Mouse (Mus musculus) intestine, embryonic 14.5 days (tissue): ENCODE measurements around the gene Mlst8. TPM values are rescaled to one million over a fixed set of nuclear protein-coding genes. Genes with fewer than 3 reads are reported as not detected.

Experiments
- ATAC-seq: fragments of 200-750 bp; cut with Nextera tagmentation; replicated peaks from 2 replicates; pipeline ENCODE4 v1.8.0; 2017; ENCODE audit warnings: low read depth, moderate number of reproducible peaks, moderate TSS enrichment, moderate library complexity; ENCODE audit not compliant: low FRiP score, low TSS enrichment
- DNase-seq: peaks from one replicate; pipeline ENCODE4 v3.0.0-alpha.2; 2018; ENCODE audit warnings: low spot score
- H3K27ac ChIP-seq: fragments of 300-500 bp; sonication (generic); 2 replicates; pipeline ENCODE4 v1.5.1; 2014; ENCODE audit warnings: low read depth, mild to moderate bottlenecking, control low read depth
- H3K27me3 ChIP-seq: fragments of 300-500 bp; sonication (generic); replicated peaks from 2 replicates; pipeline ENCODE4 v1.6.1; 2014; ENCODE audit warnings: low read length, control low read depth; ENCODE audit not compliant: control insufficient read depth, insufficient read depth
- H3K36me3 ChIP-seq: fragments of 300-500 bp; sonication (generic); 2 replicates; pipeline ENCODE4 v1.6.1; 2014; ENCODE audit warnings: low read length, control low read depth; ENCODE audit not compliant: control insufficient read depth, insufficient read depth
- H3K4me1 ChIP-seq: fragments of 300-500 bp; sonication (generic); replicated peaks from 2 replicates; pipeline ENCODE4 v1.6.1; 2014; ENCODE audit warnings: low read length, control low read depth, mixed read lengths; ENCODE audit not compliant: control insufficient read depth, insufficient read depth
- H3K4me2 ChIP-seq: fragments of 300-500 bp; sonication (generic); 2 replicates; pipeline ENCODE4 v1.6.1; 2014; ENCODE audit warnings: low read length
- H3K4me3 ChIP-seq: fragments of 300-500 bp; sonication (generic); 2 replicates; pipeline ENCODE4 v1.5.1; 2014; ENCODE audit warnings: low read depth, low read length, control low read depth, mixed read lengths
- H3K9ac ChIP-seq: fragments of 300-500 bp; sonication (generic); 2 replicates; pipeline ENCODE4 v1.6.1; 2014; ENCODE audit warnings: mild to moderate bottlenecking, low read length
- H3K9me3 ChIP-seq: fragments of 300-500 bp; sonication (generic); 2 replicates; pipeline ENCODE4 v1.6.1; 2016; ENCODE audit warnings: low read length, control low read depth; ENCODE audit not compliant: control insufficient read depth
- WGBS: fragments of 180-500 bp; shearing (Covaris S2); extraction: QIAGEN DNeasy Blood & Tissue Kit; methylation state at CpG from one replicate; pipeline ENCODE4 v1.1.7; 2014; 5-methylcytosine and 5-hydroxymethylcytosine counted together
- polyA plus RNA-seq: library from polyadenylated mRNA; unstranded; fragments of >200 nt; fragmentation: Nextera tagmentation; extraction: Ambion mirVana; gene quantifications from 2 replicates; pipeline ENCODE4 v1.2.1, GENCODE M21; 2014

The Mlst8 gene
- polyA plus RNA-seq, 1 experiment from 2014 or later = 32.3 TPM

DNA sequence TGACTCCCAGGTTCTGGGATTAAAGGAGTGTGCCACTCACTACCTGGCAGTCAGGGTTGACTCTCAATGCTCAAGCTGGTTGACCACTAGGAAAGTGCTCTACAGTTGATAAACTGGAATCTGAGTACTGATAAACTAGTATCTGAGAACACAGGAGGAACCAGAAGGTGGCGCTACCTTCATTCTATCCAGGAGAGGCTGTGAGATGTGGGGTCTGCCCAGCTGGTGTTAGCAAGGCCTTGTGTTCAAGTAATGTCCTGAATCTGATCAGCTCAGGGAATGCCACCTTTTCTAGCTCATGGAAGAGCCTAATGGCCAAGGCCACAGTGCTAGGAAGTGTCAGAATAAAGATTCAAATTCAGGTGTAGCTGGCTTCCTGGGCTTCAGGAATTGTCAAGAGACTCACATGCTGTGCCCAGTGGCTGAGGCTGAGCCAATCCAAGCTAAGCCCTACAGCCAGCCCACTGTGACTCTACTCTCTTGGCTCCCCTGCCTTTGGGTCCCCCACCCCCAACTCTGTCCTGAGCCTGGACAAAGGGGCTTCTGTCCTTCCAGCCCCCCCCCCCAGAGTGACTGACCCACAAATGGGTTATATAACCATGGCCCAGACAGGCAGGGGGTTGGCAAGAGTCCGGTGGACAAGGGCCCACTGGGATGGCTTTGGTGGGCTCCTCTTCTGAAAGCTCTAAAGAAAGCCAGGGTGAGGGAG is 15.9 kb upstream of the Mlst8 start:
- H3K4me1 ChIP-seq = no peaks in the 10 kb centered on the region
- no peak overlapping the region for H3K27ac ChIP-seq
- H3K9ac ChIP-seq = no peak overlapping the region
- H3K27me3 ChIP-seq = peaks cover 5% of the 10 kb centered on the region; the same call in 1 of the 2 replicates
- H3K4me3 ChIP-seq = no peak overlapping the region
- ATAC-seq (no peak), DNase-seq (peak; percentile 73)
- H3K36me3 ChIP-seq = no peaks in the 10 kb centered on the region
- 41% methylated on average over 2 of the region's 2 CpGs for WGBS
- no peak overlapping the region for H3K4me2 ChIP-seq
- no peaks in the 10 kb centered on the region for H3K9me3 ChIP-seq

DNA sequence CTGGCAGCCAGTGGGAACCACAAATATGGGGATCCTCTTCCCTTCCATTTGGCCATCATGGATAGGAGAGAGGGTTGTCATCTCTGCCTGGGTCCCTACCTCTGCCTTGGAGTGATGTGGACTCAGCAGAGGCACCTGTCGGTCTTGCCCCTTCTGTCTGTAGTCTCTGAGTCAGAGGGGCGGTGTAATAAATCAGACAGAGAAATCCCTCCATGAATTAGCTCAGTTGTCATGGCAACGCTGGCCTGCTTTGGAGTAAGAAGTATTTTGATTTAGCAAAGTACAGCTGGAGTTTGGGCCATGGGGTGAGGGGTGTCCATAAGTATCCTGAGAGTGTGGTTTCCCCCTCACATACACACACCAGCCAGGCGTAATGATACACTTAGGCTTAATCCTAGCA is 11.5 kb upstream of the Mlst8 start:
- WGBS = 74% methylated on average over 4 of the region's 4 CpGs
- H3K27ac ChIP-seq = no peak overlapping the region

DNA sequence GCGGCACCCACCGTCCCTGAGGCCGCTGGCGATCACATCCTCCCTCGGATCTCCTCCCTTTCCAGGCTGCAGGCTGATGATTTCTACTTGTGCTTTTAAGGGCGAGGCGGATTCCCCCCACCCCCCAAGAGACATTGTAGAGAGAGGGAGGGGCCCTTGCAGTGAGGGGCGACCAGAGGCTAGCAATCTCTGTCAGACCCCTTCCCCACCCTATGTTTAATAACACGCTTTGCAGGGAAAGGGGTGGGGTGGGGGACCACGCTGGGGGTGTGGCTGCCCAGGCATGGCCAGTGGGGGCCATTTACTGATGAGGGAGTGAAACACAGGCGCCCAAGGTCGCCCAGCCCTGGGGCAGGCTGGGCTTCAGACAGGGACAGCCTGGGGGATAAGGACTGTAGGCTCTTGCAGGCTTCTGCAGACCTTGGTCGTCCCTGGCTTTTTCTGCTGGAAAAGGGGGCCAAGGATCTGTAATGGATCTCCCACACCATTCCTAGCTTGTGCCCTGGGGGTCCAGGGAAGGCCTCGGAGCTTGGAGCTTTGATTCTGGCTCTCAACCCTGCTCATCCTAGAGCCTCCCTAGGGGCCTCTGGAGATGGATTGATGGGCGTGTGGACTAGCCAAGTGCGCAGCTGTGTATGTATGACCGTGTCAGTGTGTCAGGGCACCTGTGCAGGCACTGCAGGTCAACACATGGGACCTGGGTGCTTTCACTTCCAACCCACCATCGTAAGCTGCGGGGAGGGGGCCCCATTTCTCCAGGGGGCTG is 10.6 kb upstream of the Mlst8 start:
- peak overlapping the region; percentile 99 for H3K4me2 ChIP-seq
- no peaks in the 10 kb centered on the region for H3K36me3 ChIP-seq
- H3K4me1 ChIP-seq = peaks cover 8% of the 10 kb centered on the region; the same call in 1 of the 2 replicates
- peaks cover 30% of the 10 kb centered on the region for H3K27me3 ChIP-seq
- 20% methylated on average over 19 of the region's 19 CpGs for WGBS
- H3K9ac ChIP-seq = peak overlapping the region; percentile 60
- no peak overlapping the region for H3K27ac ChIP-seq
- H3K4me3 ChIP-seq = peak overlapping the region; percentile 71
- H3K9me3 ChIP-seq = no peaks in the 10 kb centered on the region
- no peak for DNase-seq
- 0 out of 2 replicates have a peak, but pooled peaks have one; percentile 14 for ATAC-seq

More for the DNA sequence above, 11.5 kb upstream of the Mlst8 start:
- DNase-seq (no peak), ATAC-seq (no peak)
- H3K4me1 ChIP-seq = peaks cover 8% of the 10 kb centered on the region; the same call in 1 of the 2 replicates
- no peaks in the 10 kb centered on the region for H3K9me3 ChIP-seq
- peaks cover 30% of the 10 kb centered on the region for H3K27me3 ChIP-seq
- H3K4me2 ChIP-seq = no peak overlapping the region
- no peak overlapping the region for H3K9ac ChIP-seq
- H3K4me3 ChIP-seq = no peak overlapping the region
- H3K36me3 ChIP-seq = no peaks in the 10 kb centered on the region

DNA sequence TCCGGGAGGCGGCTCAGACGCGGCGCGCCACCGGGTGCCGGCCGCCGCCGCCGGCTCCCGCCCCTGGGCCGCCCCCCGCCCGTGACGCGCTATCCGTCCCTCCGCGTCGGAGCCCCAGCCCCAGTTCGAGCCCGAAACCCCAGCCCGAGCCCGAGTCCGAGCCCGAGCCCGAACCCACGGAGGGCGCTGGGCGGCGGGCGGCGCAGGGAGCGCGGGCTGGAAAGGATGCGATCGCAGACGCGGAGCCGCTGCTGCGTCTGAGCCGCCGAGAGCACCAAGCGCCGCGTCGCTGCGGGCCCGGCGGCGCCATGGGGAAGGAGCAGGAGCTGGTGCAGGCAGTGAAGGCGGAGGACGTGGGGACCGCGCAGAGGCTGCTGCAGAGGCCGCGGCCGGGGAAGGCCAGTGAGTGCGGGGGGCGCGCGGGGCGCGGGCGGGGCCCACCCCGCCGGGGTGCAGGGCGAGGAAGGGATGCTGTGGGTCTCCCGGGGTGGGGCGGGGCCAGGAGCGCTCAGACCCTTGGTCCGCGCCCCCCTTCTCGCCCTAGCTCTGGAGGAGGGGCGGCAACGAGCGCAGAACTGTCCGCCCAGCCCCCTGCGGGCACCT is 9.9 kb upstream of the Mlst8 start:
- peak overlapping the region; percentile 71 for H3K4me3 ChIP-seq
- no peaks in the 10 kb centered on the region for H3K9me3 ChIP-seq
- H3K27me3 ChIP-seq = peaks cover 30% of the 10 kb centered on the region
- peak overlapping the region; percentile 60 for H3K9ac ChIP-seq
- H3K4me2 ChIP-seq = peak overlapping the region; percentile 99
- H3K4me1 ChIP-seq = peaks cover 8% of the 10 kb centered on the region; the same call in 1 of the 2 replicates
- WGBS = under 1% methylated on average over 66 of the region's 81 CpGs
- H3K27ac ChIP-seq = peak overlapping the region; percentile 9; the same call in 1 of the 2 replicates
- no peaks in the 10 kb centered on the region for H3K36me3 ChIP-seq
- DNase-seq (no peak), ATAC-seq (peak; percentile 40; the same call in 1 of the 2 replicates)

DNA sequence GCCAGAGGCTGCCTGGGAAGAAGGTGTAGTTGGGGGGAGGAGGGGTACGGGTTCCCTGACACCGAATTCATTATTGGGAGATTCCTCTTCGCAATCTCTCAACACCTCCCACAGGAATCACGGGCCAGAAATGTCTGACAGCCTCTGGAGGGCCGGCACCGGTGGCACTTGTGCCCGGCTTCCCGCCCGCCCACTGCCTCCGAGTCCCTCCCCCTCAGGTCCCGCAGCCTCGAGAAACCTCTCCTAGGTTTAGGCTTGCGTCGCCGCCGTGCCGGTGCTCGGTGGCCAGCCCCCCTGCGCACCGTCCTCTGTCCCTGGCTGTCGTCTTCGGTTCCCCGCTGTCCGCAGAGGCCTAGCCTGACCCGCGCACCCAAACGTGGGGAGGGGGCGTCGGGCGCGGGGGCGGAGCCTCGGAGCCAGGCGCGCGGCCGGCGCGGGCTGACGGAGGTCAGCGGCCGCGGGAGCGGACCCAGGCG is 9.3 kb upstream of the Mlst8 start, which contains the start of gene Caskin1:
Gene Caskin1 (plus strand): TSS at position 416 of the 476 bp plus-strand sequence.
- H3K27me3 ChIP-seq = peaks cover 30% of the 10 kb centered on the region
- H3K9ac ChIP-seq = peak within 1 kb of the TSS; percentile 60
- 1% methylated on average over 25 of the region's 45 CpGs for WGBS
- peak within 1 kb of the TSS; percentile 99 for H3K4me2 ChIP-seq
- H3K4me1 ChIP-seq = peaks cover 8% of the 10 kb centered on the region; the same call in 1 of the 2 replicates
- H3K9me3 ChIP-seq = no peaks in the 10 kb centered on the region
- peak within 1 kb of the TSS; percentile 9; the same call in 1 of the 2 replicates for H3K27ac ChIP-seq
- peak; percentile 73 for DNase-seq
- H3K4me3 ChIP-seq = peak within 1 kb of the TSS; percentile 71
- H3K36me3 ChIP-seq = no peaks in the 10 kb centered on the region
- ATAC-seq = peak; percentile 36

DNA sequence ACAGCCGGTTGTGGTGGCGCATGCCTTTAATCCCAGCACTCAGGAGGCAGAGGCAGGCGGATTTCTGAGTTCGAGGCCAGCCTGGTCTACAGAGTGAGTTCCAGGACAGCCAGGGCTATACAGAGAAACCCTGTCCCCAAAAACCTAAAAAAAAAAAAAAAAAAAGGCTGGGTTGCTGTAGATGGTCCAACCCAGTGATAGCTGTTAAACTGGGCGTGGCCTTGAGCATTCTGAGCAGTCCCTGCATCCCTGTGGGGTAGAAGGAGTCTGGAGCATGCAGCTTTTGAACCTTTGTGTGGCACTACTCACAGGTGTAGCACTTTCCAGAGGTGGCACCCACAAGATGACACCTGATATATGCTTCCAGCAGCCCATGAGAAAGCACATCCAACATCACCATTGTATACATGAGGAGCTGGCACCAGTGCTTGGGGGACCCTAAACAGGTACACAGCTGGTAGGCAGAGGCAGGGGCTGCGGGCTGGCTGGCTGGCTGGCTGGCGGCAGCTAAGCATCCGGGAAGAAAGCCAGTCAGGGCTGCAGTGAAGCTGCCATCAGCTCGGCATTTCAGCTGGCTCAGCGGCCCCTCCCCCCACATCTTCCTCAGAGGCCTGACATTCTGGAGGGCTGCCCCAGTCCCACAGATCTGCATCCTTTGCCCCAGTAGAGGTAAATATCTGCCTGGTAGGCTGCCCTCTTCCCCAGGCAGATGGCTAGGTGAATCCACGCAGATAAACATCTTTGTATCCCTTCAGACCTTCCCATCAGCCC is 6.4 kb upstream of the Mlst8 start:
- 44% methylated on average over 11 of the region's 11 CpGs for WGBS
- DNase-seq (no peak), ATAC-seq (no peak)
- H3K36me3 ChIP-seq = no peaks in the 10 kb centered on the region
- no peak overlapping the region for H3K4me2 ChIP-seq
- H3K4me3 ChIP-seq = no peak overlapping the region
- H3K27ac ChIP-seq = no peak overlapping the region
- peaks cover 12% of the 10 kb centered on the region; the same call in 1 of the 2 replicates for H3K4me1 ChIP-seq
- H3K27me3 ChIP-seq = peaks cover 30% of the 10 kb centered on the region
- H3K9ac ChIP-seq = no peak overlapping the region
- H3K9me3 ChIP-seq = no peaks in the 10 kb centered on the region

DNA sequence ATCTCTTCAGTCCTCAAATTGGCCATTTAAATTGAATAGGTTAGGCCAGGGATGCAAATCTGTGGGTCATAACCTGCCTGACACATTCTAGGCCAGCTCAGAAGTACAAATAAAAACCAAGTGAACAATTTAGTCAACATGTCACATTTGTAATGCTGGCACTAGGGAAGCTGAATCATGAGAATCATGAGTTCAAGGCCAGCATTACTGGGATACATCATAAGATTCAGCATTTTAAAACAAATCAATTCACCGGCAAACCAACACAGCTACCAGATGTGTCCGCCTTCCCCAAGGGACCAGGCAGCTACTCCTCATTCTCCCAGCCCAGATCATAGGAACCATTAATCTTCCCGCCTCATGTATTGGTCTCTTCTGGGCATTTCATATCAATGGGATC is 4.6 kb upstream of the Mlst8 start:
- Histone ChIP-seq H3K9me3 (no peaks in the 10 kb centered on the region), H3K9ac (no peak overlapping the region), H3K27me3 (peaks cover 16% of the 10 kb centered on the region), H3K4me3 (no peak overlapping the region), H3K36me3 (no peaks in the 10 kb centered on the region), H3K4me1 (peaks cover 7% of the 10 kb centered on the region; the same call in 1 of the 2 replicates), H3K27ac (no peak overlapping the region), H3K4me2 (no peak overlapping the region)
- ATAC-seq = no peak
- 84% methylated on average over 3 of the region's 3 CpGs for WGBS
- DNase-seq = no peak
